Mouse (Mus musculus) heart, postnatal 36 days (tissue): Measurements from ENCODE around the gene Hdac9. TPM values are rescaled to one million over a fixed set of nuclear protein-coding genes. Genes with fewer than 3 reads are reported as not detected.

Experiments used
- DNase-seq, 2 experiments: peaks; one replicate each; pipeline ENCODE4 v3.0.0; 2021 to 2022
- intact Hi-C: fragments of 180-260 bp; cut with DNase I; formaldehyde crosslinking; loops from one replicate; pipeline ENCODE4 v1.15.1; 2025
- total RNA-seq, 2 experiments: library from RNA; stranded (reverse); gene quantifications; 2 replicates each; pipeline ENCODE4 v1.2.3; 2021

Hdac9 gene
- total RNA-seq, 2 experiments from 2014 or later = 18.2 to 22.4 TPM

DNA sequence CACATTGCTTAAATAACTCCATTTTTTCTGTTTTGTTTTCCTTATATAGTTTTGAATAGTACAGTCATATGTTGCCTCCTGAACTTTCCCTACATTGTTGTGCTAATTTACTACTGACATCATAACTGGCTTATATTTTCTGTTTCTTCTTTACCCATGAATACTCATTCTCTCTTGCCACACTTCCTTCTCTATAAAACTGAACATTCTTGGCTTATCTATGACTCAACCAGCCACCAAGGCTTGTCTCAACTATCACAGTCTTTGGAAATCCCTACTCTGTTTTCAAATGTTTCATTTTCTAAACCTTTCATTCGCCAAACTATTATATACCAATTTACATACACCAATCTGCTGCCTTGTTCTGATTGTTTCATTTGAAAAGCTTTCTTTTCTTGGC is 108.7 kb downstream of the Hdac9 start:
- no peak for DNase-seq
- intact Hi-C loops = loop anchor here (10.0 kb wide), 1 partner anchor 333 kb away; no protein-coding TSS in a partner anchor

DNA sequence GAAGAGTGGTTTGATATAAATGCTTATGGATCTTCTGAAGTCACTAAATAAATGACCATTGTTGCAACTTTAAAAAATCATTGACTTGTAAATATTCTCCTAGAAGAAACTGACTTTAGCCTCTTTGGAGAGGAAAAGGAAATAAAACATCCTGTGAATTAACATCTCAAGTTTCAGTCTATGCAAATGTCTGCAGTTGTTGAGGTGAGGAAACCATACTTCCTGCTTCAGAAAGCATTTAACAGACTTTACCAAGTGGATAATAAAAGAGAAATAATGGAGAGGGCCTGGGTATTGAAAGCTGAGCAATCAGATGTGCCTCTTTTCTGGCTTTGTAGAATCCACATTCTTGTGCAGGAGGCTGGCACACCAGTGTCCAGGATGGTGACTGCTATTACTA is 110.4 kb downstream of the Hdac9 start:
- intact Hi-C loops = loop anchor here (10.0 kb wide), 1 partner anchor 332 kb away; no protein-coding TSS in a partner anchor
- no peak for DNase-seq

DNA sequence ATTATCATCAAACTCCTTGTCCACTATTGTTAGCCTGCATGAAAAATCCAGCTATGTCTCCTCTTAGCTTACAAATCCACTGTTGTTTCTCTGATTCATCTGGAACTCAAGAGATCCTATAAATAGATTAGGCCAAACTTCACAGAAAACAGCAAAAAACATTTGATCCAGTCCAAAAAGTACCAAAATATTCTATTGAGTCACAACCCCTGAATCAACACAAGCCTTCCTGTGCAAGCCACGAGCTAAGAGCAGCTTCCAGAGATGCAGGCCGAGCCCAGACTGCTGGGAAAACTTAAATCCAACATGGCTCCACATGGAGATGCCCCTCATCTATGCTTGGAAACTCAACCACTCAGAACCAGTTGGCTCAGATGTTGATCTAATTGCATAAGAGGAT is 113.2 kb downstream of the Hdac9 start:
- intact Hi-C loops = loop anchor here (10.0 kb wide), 1 partner anchor 329 kb away; no protein-coding TSS in a partner anchor

DNA sequence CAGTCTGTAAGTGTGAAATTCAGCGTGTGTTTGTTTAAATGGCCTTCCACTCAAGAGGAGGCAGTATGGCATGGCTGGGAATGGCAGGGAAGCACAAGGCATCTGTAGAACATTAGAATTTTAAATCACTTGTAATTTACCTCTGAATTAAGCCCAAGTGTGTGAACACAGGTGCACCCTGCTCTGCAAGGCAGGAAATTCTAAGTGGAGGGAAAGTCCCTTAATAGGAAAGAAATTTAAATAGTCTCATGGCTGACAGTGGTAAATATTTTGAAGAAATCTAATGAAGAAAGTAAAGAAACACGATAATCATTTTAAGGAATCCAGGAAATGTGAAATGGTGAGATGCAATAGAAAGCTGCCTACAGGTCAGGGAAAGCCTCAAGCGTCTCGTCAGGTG is 114.6 kb downstream of the Hdac9 start:
- DNase-seq = no peak
- intact Hi-C loops = loop anchor here (10.0 kb wide), 1 partner anchor 328 kb away; no protein-coding TSS in a partner anchor

More for the DNA sequence above, 113.2 kb downstream of the Hdac9 start:
- no peak for DNase-seq

DNA sequence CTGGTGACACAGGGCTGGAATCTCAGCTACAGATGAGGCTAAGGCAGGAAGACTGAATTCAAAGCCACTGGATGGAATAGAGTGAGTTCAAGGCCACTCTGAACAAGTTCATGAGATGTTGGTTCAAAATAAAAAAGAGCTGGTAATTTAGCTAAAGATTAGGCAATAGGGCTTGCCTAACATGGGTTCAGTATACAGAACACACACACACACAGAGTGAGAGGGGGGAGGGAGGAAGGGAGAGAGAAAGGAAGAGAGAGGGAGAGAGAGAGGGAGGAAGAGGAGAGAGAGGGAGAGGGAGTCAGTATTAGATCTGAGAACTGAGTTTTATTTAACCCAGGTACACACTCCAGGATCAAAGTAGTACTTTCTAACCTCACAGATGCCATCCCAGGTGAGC is 115.1 kb downstream of the Hdac9 start:
- intact Hi-C loops = loop anchor here (10.0 kb wide), 1 partner anchor 327 kb away; no protein-coding TSS in a partner anchor
- no peak for DNase-seq

DNA sequence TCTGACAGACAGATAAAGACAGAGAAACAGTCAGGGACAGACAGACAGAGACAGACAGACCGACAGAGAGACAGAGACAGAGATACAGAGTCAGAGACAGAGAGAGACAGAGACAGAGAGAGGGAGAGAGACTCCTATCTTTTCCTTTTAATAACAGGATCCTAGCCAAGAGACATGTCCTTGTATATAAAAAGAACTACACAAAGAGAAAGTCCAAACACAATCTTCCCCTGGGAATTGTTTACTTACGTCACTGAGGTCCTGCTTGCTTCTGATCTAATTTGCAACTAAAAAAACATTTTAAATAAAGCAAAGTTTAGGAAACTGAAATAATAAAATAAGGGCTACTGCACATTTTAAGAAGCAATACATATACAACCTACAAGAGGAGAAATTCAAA is 119.5 kb downstream of the Hdac9 start:
- intact Hi-C loops = no loop called here
- no peak for DNase-seq

DNA sequence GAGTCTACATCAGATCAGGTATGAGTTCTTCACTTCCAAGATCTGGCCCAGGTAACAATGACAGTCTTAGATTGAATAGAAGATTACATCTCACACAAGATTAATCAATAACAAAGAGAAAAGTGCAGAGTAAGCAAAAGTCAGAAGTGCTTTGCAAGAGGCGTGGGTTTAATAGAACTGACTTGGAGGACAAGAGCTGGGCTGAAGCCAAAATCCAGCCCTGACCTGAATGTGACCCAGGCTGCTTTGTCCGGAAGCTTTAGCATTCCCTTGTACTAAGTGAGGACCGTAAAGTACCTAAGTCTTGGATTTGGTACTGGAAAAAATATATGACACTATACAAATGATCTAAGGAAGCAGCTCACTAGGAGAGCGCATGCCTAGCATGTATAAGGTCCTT is 121.4 kb downstream of the Hdac9 start:
- DNase-seq = no peak
- intact Hi-C loops = no loop called here

DNA sequence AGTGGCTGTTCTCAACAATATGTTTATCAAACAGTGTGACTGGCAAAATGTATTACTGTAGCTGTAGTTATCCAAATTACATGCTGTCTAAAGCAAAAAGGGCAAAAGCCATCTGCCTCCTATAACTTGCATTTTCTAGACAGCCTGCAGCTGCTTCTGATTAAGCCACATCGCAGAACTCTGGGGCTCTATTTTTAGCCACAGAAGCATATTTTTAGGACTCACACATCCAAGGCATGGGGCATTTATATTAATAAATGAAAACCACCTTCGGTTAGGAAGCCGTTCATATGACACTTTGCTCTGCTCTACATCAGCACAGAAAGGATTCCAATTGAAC is 124.8 kb downstream of the Hdac9 start:
- no peak for DNase-seq
- intact Hi-C loops = loop anchor here (5.0 kb wide), 1 partner anchor 80 kb away; no protein-coding TSS in a partner anchor

DNA sequence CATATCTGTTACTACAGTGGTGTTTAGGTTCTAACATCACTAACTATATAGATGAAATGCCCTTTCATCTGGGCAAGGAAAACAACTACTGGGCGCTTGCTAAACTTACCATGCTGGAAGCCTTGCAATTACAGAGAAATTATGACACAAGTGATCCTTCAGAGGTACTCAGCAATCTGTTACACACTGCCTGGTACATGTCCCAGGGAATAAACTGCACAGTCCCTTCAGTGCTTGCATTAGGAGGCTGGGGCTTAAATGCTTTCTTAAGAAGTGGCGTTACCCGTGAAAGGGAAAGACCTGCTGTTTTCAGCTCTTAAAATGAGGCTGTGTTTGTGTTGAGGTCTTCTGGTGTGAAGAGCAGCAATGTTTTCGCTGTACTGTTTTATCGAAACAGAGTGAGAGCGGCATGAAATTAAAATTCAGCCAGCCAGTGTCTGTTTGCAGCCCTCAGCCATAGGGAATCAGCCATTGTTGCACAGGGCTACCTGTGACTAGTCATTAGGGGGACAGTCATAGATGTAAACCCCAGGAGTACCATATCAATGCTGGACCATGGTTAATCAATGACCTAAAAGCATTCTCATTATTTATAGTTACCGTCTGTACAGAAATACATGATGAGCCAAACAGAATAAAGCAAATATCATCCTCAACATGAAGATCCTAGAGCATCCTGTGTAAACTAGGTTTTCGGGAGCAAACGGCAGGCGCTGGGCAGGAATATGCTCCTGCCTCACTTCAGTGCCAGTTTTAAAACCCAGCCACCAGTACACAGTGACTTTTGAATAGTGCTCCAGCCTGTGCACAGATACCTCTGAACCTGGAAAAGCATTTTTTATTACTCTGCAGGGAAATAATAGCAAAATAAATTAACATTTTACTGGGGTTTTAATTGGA is 125.4 kb downstream of the Hdac9 start:
- no peak for DNase-seq
- intact Hi-C loops = loop anchor here (5.0 kb wide), 1 partner anchor 79 kb away; no protein-coding TSS in a partner anchor

DNA sequence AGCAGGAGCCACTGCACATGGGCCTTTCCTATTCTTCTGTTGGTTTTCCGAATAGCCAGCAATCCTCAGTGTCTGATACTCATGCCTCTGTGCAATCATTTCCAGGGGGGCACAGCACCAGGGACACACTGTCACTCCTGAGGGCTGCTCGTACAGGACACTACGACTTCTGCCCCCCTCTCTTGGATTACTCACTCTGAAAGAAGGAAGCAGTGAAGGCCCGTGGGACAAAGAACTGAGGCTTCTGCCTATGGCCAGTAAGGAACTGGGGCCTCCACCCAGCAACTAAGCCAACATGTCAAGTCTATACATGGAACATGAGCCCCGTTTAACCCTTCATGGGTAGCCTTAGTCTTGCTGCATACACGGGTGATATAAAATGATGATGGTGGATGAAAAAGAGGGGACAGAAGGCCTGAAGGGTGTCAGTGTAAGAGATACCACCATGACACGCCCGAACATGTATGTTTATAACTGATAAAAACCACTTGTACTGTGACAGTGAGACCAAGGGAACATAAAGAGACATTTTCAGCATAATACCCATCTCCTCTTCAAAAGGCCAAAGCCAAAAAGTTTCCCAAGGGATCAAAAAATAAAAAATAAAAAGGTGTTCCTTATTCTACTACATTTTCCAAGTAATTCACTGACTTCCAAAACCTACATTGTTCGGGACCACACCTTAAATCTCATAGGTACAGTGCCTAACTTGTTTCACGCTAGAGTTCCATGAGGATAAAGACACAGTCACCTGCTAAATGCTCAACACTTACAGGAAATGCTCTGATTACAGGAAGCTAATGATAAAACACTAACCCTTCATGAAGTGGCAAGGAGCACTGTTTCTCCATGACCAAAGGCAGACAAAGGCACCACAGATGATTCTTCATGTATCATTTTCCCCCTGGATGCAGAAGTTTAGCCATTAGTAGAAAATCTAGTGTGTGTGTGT is 127.6 kb downstream of the Hdac9 start:
- intact Hi-C loops = no loop called here
- no peak for DNase-seq

DNA sequence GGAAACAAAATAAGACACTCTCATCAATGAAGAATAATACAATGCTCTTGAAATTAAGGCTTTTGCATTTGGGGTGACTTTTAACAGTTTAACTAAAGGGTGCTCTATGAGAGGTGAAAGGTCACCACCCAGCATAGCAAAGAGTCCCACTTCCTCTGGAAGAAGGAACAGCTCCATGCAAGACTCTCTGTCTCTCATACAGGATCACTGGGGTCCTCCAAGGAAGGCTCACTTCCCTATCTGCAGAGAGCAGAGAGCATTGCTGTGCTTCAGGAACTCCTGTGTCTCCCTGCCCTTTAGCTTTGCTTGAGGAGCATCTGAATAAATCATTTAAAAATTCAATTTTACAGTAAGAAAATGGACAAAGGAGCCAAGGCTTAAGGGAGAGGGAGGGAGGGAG is 129.5 kb downstream of the Hdac9 start:
- intact Hi-C loops = no loop called here
- no peak for DNase-seq

DNA sequence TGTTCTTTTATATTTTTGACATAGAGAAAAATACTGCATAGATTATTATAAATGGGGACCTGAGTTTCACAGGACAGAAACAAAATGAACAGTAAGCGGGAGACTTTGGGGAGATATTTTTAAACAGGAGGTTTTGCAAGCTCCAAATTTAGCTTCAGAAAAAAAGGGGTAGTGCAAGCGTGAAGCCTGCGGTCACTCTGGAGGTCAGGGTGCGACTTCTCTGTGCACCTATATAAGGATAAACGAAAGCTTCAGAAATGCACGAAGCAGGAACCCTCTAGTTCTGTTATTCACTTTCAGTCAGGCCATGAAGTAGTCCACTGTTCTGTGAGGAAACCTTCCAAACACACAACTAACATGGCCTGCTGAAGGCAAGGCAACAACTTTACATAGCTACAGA is 133.3 kb downstream of the Hdac9 start:
- intact Hi-C loops = no loop called here
- DNase-seq = no peak

DNA sequence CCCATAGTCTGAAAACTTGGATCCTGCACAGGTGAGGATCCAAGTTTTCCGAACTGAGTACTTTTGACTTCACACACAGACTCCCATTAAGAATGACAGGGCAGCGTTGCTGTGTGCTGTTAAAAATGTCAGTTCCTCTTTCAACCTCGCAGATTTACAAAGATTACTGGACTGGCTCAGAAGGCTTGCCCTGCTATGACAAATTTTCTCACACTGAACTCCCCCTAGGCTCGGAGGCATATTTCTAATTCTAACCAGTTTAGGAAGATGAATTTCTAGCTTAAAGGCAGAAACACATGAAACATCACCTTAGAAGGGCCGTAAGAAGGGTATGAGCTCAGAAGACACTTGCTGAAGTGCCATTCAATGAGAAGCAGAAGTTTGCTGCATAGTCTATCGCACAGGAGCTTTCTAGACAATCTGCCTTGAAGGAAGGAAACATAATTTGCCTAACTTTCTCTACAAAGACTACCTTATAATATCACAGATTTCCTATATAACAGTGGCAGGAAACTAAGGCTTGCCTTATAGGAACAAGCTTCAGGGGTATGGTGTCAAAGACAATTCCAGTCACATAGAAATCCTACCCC is 137.4 kb downstream of the Hdac9 start:
- intact Hi-C loops = no loop called here
- DNase-seq = no peak

DNA sequence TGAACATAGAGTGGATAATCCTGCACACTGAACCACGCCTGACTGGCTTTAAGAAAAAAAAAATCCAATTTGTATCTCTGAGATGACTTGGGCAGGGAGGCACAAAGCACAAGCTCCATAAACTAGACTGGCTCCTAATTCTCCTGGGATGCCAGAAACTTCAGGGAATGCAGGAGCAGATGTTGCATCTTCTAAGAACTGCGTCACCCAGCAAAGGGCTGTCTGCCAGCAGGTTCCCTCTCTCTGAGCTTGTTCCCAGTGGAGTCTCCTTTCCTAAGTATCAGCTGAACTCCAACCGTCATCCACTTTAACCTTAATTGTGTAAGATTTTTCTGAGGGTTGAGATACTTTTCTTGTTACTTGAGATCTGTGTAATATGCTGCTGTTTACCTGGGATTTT is 140.7 kb downstream of the Hdac9 start:
- intact Hi-C loops = no loop called here
- DNase-seq = no peak

DNA sequence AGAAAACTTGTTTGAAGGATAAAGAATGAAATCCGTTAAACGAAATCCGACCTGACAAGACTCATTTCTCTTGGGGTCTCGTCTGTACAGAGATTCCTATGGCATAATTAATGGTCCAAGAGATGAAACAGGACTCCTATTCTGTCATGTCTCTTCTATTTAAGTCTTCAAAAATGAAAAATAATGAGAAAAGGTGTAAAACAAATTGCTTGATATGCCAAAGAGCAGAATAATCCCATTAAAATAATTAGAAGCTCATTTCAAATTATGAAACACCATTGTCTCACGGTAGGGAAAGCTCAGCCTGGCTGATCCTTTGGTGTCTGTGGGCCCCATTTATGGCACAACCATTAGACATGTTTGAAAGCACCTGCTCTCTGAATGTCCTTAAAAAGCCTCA is 142.8 kb downstream of the Hdac9 start:
- no peak for DNase-seq
- intact Hi-C loops = no loop called here

DNA sequence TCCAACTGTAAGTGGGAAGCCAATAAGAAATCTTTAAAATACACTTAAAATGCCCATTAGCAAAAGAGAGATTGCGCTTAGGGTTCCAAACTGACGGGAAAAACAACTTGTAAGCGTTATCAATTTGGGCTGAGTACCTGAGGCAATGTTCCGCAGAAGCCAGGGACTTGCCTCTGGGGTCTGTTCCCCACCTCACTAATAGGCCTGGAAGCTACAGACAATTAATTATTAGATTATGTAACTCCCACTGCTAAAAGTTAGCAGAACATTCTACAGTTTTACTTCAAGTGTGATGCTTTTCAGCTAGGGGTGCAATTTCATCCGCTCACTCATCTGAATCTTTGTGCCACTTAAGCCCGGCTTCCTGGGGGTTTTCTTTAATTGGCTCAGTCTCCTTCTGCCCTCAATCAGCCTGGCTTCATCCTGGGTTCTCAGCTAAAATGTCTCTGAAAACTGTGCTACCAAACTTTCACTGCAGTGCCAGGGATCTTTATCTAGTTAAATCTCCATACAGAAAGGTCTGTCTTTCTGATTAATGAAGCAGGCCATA is 149.6 kb downstream of the Hdac9 start:
- intact Hi-C loops = no loop called here

DNA sequence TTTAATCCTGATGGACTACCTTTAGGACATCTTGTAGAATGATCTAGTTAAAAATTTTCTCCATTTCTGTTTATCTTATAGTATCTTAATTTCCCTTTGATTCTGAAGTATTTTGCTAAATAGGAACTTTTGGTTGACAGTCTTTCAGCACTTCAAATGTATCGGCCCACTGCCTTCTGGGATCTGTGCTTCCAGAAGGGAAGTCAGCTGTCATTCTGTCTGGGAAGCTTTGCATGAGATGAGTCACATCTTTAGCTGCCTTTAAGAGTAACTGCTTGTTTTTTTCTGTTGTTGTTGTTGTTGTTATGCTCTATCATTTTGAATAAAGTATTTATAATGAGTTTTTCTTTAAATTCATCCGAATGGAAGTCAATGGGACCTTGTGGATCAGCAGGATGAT is 169.6 kb downstream of the Hdac9 start:
- intact Hi-C loops = no loop called here
- DNase-seq = no peak

More for the DNA sequence above, 149.6 kb downstream of the Hdac9 start:
- DNase-seq = no peak

DNA sequence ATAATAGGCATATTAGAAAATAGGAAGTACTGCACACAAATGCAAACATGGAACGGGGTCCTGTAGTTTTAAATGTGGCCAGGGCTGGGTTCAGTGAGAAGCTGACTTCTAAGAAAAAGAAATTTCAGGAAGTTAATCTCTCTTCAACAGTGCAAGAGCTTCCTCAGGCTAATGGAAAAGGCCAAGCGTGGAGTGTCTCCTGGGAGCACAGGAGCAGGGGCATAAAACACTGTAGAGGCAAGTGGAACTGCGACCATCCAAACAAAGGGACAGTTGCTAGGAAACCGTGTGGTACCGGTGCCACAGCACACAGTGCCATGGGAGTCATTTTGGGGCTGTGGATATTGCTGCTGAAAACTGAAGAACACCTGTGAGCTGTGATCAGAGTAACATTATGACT is 191.7 kb downstream of the Hdac9 start:
- DNase-seq = no peak
- intact Hi-C loops = no loop called here

DNA sequence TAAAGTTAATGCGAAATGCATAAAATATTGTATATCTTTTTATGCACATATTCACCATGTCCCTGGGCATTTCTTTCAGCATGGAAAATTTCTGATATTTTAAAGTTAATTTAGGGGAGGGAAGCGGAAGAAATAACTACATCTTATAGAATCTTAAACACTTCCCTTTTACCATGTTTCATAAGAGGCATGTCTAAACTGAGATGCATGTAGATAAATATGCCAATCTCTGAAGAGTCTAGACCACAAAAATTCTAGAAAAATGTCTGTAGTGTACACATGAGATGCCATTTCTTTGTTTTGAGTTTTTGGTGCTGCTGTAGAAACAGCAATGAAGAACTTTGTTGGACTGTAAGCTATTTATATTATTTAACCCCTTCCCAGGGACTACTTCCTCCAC is 192.6 kb downstream of the Hdac9 start:
- intact Hi-C loops = no loop called here

DNA sequence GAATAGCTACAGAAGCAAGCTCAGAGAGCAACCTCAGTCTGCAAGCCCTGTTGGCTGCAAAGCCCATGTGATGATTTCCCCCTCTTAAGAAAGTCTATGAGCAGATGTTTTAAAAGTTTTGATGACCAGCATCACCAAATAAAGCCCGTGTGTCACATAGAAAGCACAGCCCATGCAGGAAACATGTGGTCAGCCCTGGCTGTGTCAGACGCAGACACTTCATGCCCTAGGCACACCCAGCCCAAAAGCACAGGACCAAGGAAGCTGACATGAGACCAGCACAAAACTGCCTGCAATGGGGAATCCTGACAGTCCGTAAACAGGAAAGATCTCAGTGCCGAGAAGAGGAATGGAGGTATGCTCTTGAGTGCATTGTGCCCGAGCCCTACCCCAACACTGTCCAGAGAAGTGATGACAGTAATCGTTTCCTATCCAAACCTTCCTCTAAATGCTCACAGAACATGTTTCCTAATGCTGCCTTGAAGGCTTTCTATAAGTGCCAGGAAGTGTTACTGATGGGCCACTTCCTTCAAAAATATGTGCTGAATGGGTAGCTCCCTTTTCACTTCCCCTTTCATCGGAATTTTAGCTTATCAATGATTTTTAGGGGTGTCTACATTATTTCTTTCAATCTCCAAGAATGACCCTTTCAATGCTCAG is 193.9 kb downstream of the Hdac9 start:
- DNase-seq = peak; percentile 7 to 29
- intact Hi-C loops = no loop called here

More for the DNA sequence above, 192.6 kb downstream of the Hdac9 start:
- DNase-seq = no peak
